Mouse (Mus musculus): Measurements from ENCODE around the gene Plb1. TPM values are rescaled to one million over a fixed set of nuclear protein-coding genes. Genes with fewer than 3 reads are reported as not detected.

Plb1 gene
- polyA plus RNA-seq, 1 experiment from 2014 or later, result 0.13 TPM

GRCm38 (mm10) chr5:32260751-32261150 lies 28.2 kb downstream of the Plb1 start:
- no peaks in the 10 kb centered on the region for H3K36me3 ChIP-seq (replicated peaks)
- H3K27ac ChIP-seq (replicated peaks), result no peak overlapping the region
- H3K4me3 ChIP-seq (replicated peaks), result no peak overlapping the region
- no peaks in the 10 kb centered on the region for H3K27me3 ChIP-seq
- H3K9me3 ChIP-seq (replicated peaks), result no peaks in the 10 kb centered on the region
- H3K4me2 ChIP-seq, result no peak overlapping the region
- H3K4me1 ChIP-seq (replicated peaks), result no peaks in the 10 kb centered on the region
- no peak overlapping the region for H3K9ac ChIP-seq
- no peak for ATAC-seq (ENCODE audit: insufficient read depth)
- 38% methylated on average over 5 of the region's 5 CpGs for WGBS (ENCODE audit: insufficient replicate concordance)

GRCm38 (mm10) chr5:32261251-32261650 lies 28.7 kb downstream of the Plb1 start:
- Histone ChIP-seq H3K27ac (replicated peaks) (no peak overlapping the region), H3K9ac (no peak overlapping the region), H3K27me3 (no peaks in the 10 kb centered on the region), H3K4me3 (replicated peaks) (no peak overlapping the region), H3K4me1 (replicated peaks) (no peaks in the 10 kb centered on the region), H3K4me2 (no peak overlapping the region), H3K9me3 (replicated peaks) (no peaks in the 10 kb centered on the region), H3K36me3 (replicated peaks) (no peaks in the 10 kb centered on the region)
- no peak for ATAC-seq (ENCODE audit: insufficient read depth)
- 69% methylated on average over 3 of the region's 3 CpGs for WGBS (ENCODE audit: insufficient replicate concordance)

GRCm38 (mm10) chr5:32262534-32262933 lies 30.0 kb downstream of the Plb1 start:
- Histone ChIP-seq H3K4me3 (replicated peaks) (no peak overlapping the region), H3K4me2 (no peak overlapping the region), H3K9me3 (replicated peaks) (no peaks in the 10 kb centered on the region), H3K4me1 (replicated peaks) (no peaks in the 10 kb centered on the region), H3K9ac (no peak overlapping the region), H3K36me3 (replicated peaks) (no peaks in the 10 kb centered on the region), H3K27ac (replicated peaks) (no peak overlapping the region), H3K27me3 (no peaks in the 10 kb centered on the region)
- WGBS (ENCODE audit: insufficient replicate concordance), result 42% methylated on average over 4 of the region's 4 CpGs
- ATAC-seq (ENCODE audit: insufficient read depth), result no peak

- no peak overlapping the region for H3K9ac ChIP-seq
- no peaks in the 10 kb centered on the region for H3K9me3 ChIP-seq (replicated peaks)
- no peak overlapping the region for H3K27ac ChIP-seq (replicated peaks)
- H3K4me2 ChIP-seq, result no peak overlapping the region
- H3K36me3 ChIP-seq (replicated peaks), result no peaks in the 10 kb centered on the region
- H3K4me1 ChIP-seq (replicated peaks), result no peaks in the 10 kb centered on the region
- H3K4me3 ChIP-seq (replicated peaks), result no peak overlapping the region
- no peak for ATAC-seq (ENCODE audit: insufficient read depth)
- WGBS (ENCODE audit: insufficient replicate concordance), result 38% methylated on average over 7 of the region's 7 CpGs
- no peaks in the 10 kb centered on the region; the same call in 1 of the 2 replicates for H3K27me3 ChIP-seq
Observed at GRCm38 (mm10) chr5:32272502-32272901, 40.0 kb downstream of the Plb1 start.

- no peaks in the 10 kb centered on the region for H3K36me3 ChIP-seq (replicated peaks)
- H3K4me1 ChIP-seq (replicated peaks), result no peaks in the 10 kb centered on the region
- no peak for ATAC-seq (ENCODE audit: insufficient read depth)
- H3K4me2 ChIP-seq, result no peak overlapping the region
- H3K9me3 ChIP-seq (replicated peaks), result no peaks in the 10 kb centered on the region
- WGBS (ENCODE audit: insufficient replicate concordance), result 58% methylated on average over 5 of the region's 5 CpGs
- no peak overlapping the region for H3K27ac ChIP-seq (replicated peaks)
- no peaks in the 10 kb centered on the region for H3K27me3 ChIP-seq
- no peak overlapping the region for H3K9ac ChIP-seq
- no peak overlapping the region for H3K4me3 ChIP-seq (replicated peaks)
Observed at GRCm38 (mm10) chr5:32278000-32278694, 45.6 kb downstream of the Plb1 start.

- 45% methylated on average over 3 of the region's 3 CpGs for WGBS (ENCODE audit: insufficient replicate concordance)
- H3K27me3 ChIP-seq, result no peaks in the 10 kb centered on the region
- no peak for ATAC-seq (ENCODE audit: insufficient read depth)
- no peak overlapping the region for H3K4me2 ChIP-seq
- H3K36me3 ChIP-seq (replicated peaks), result no peaks in the 10 kb centered on the region
- H3K4me3 ChIP-seq (replicated peaks), result no peak overlapping the region
- no peak overlapping the region for H3K27ac ChIP-seq (replicated peaks)
- H3K9me3 ChIP-seq (replicated peaks), result no peaks in the 10 kb centered on the region
- no peaks in the 10 kb centered on the region for H3K4me1 ChIP-seq (replicated peaks)
- no peak overlapping the region for H3K9ac ChIP-seq
Observed at GRCm38 (mm10) chr5:32280066-32280465, 47.6 kb downstream of the Plb1 start.

- H3K4me2 ChIP-seq, result no peak overlapping the region
- no peaks in the 10 kb centered on the region for H3K9me3 ChIP-seq (replicated peaks)
- no peak overlapping the region for H3K27ac ChIP-seq (replicated peaks)
- no peaks in the 10 kb centered on the region for H3K36me3 ChIP-seq (replicated peaks)
- WGBS (ENCODE audit: insufficient replicate concordance), result 48% methylated on average over 4 of the region's 4 CpGs
- no peak overlapping the region for H3K9ac ChIP-seq
- no peak overlapping the region for H3K4me3 ChIP-seq (replicated peaks)
- no peaks in the 10 kb centered on the region for H3K27me3 ChIP-seq
- peak; percentile 42; the same call in 1 of the 2 replicates for ATAC-seq (ENCODE audit: insufficient read depth)
- no peaks in the 10 kb centered on the region for H3K4me1 ChIP-seq (replicated peaks)
Observed at GRCm38 (mm10) chr5:32282345-32282744, 49.8 kb downstream of the Plb1 start.

GRCm38 (mm10) chr5:32283457-32283856 lies 50.9 kb downstream of the Plb1 start:
- no peak overlapping the region for H3K4me2 ChIP-seq
- 65% methylated on average over 2 of the region's 2 CpGs for WGBS (ENCODE audit: insufficient replicate concordance)
- H3K4me1 ChIP-seq (replicated peaks), result no peaks in the 10 kb centered on the region
- H3K9me3 ChIP-seq (replicated peaks), result no peaks in the 10 kb centered on the region
- H3K27ac ChIP-seq (replicated peaks), result no peak overlapping the region
- no peaks in the 10 kb centered on the region for H3K36me3 ChIP-seq (replicated peaks)
- no peak overlapping the region for H3K9ac ChIP-seq
- ATAC-seq (ENCODE audit: insufficient read depth), result no peak
- H3K27me3 ChIP-seq, result no peaks in the 10 kb centered on the region
- H3K4me3 ChIP-seq (replicated peaks), result no peak overlapping the region

- Histone ChIP-seq H3K9ac (no peak overlapping the region), H3K4me3 (replicated peaks) (no peak overlapping the region), H3K4me2 (no peak overlapping the region), H3K4me1 (replicated peaks) (no peaks in the 10 kb centered on the region), H3K36me3 (replicated peaks) (no peaks in the 10 kb centered on the region), H3K27me3 (no peaks in the 10 kb centered on the region), H3K9me3 (replicated peaks) (no peaks in the 10 kb centered on the region), H3K27ac (replicated peaks) (no peak overlapping the region)
- WGBS (ENCODE audit: insufficient replicate concordance), result 37% methylated on average over 4 of the region's 4 CpGs
- no peak for ATAC-seq (ENCODE audit: insufficient read depth)
Observed at GRCm38 (mm10) chr5:32286315-32286714, 53.8 kb downstream of the Plb1 start.

GRCm38 (mm10) chr5:32288021-32288420 lies 55.5 kb downstream of the Plb1 start:
- no peak overlapping the region for H3K27ac ChIP-seq (replicated peaks)
- H3K4me3 ChIP-seq (replicated peaks), result no peak overlapping the region
- H3K36me3 ChIP-seq (replicated peaks), result no peaks in the 10 kb centered on the region
- no peak overlapping the region for H3K9ac ChIP-seq
- no peaks in the 10 kb centered on the region for H3K27me3 ChIP-seq
- no peak overlapping the region for H3K4me2 ChIP-seq
- ATAC-seq (ENCODE audit: insufficient read depth), result no peak
- H3K4me1 ChIP-seq (replicated peaks), result no peaks in the 10 kb centered on the region
- H3K9me3 ChIP-seq (replicated peaks), result no peaks in the 10 kb centered on the region

GRCm38 (mm10) chr5:32291316-32291715 lies 58.8 kb downstream of the Plb1 start:
- no peak for ATAC-seq (ENCODE audit: insufficient read depth)
- no peaks in the 10 kb centered on the region for H3K36me3 ChIP-seq (replicated peaks)
- H3K9ac ChIP-seq, result no peak overlapping the region
- H3K9me3 ChIP-seq (replicated peaks), result no peaks in the 10 kb centered on the region
- no peaks in the 10 kb centered on the region for H3K4me1 ChIP-seq (replicated peaks)
- 47% methylated on average over 2 of the region's 2 CpGs for WGBS (ENCODE audit: insufficient replicate concordance)
- no peak overlapping the region for H3K27ac ChIP-seq (replicated peaks)
- H3K27me3 ChIP-seq, result no peaks in the 10 kb centered on the region
- no peak overlapping the region for H3K4me3 ChIP-seq (replicated peaks)
- no peak overlapping the region for H3K4me2 ChIP-seq

All from liver, embryonic 15.5 days (tissue).